Mouse (Mus musculus): Measurements from ENCODE around the gene Zfp729b.

Zfp729b gene

GRCm38 (mm10) chr13:67609066-67609876, at the start of gene Zfp729b:
Gene Zfp729b (minus strand): TSS chr13:67609707.
- DNase-seq (ENCODE audit: low spot score): peak; percentile 87

GRCm38 (mm10) chr13:67652496-67652895, 43.0 kb upstream of the Zfp729b start:
- DNase-seq (ENCODE audit: low spot score): no peak

GRCm38 (mm10) chr13:67637294-67638007, 27.9 kb upstream of the Zfp729b start, which contains the start of the genes Gm49345 and Zfp729a:
Gene Gm49345 (minus strand): TSS chr13:67637769.
Gene Zfp729a (minus strand): TSS chr13:67637791.
- DNase-seq (ENCODE audit: low spot score): peak; percentile 87

GRCm38 (mm10) chr13:67610108-67610507, 601 bp upstream of the Zfp729b start:
- DNase-seq (ENCODE audit: low spot score): no peak

GRCm38 (mm10) chr13:67572591-67573189, 36.8 kb downstream of the Zfp729b start:
- no peak for DNase-seq (ENCODE audit: low spot score)

- DNase-seq (ENCODE audit: low spot score): no peak
Observed at GRCm38 (mm10) chr13:67553730-67554129, 55.8 kb downstream of the Zfp729b start, which contains the start of gene Zfp748. Gene Zfp748 (minus strand): TSS chr13:67553830.

- DNase-seq (ENCODE audit: low spot score): peak; percentile 87
Observed at GRCm38 (mm10) chr13:67552505-67553346, 56.8 kb downstream of the Zfp729b start.

GRCm38 (mm10) chr13:67545941-67546340, 63.6 kb downstream of the Zfp729b start:
- DNase-seq (ENCODE audit: low spot score): no peak
